ENCODE assay signal across 12 mouse cellular contexts in genomic region chr10:63128256-63128655, GRCm38 (mm10). TPM values are rescaled to one million over a fixed set of nuclear protein-coding genes. Genes with fewer than 3 reads are reported as not detected.
DNase-seq lines count a peak whose midpoint lies in the region; ATAC-seq and TF ChIP-seq lines count a peak whose summit lies in the region.
"Had no signal": no experiment of that assay in that cellular context is flagged by ENCODE, and none has a peak within 500 bp of the region (broad histone marks: within the 10 kb centered on the region; RNA-seq: fewer than 3 reads in every experiment).

No protein-coding gene starts in this region.

- DNase-seq in adrenal gland, adult (ENCODE audit: inconsistent age in 2 of 2, low spot score in 1 of 2): peak; percentile 74 to 86
- DNase-seq in adrenal gland, adult 18-20 months (ENCODE audit: low spot score in 2 of 2): no peak
- DNase-seq in lung, postnatal 0 days (ENCODE audit: low spot score): peak; percentile 44
- no peak for DNase-seq in lung, adult 2 months
- DNase-seq in telencephalon, adult 2 months (ENCODE audit: low read depth, low spot score): peak; percentile 72
- DNase-seq in urinary bladder, adult 2 months (ENCODE audit: low spot score): no peak
- no peak for DNase-seq in liver, postnatal 0 days
- DNase-seq: embryo, embryonic 11 days; kidney, postnatal 4 days; liver, embryonic 13.5 days had no signal

- no peaks in the 10 kb centered on the region for H3K4me1 ChIP-seq in lung, postnatal 0 days (ENCODE audit: insufficient read depth, low read depth, low read length)
- H3K4me1 ChIP-seq in lung, adult 2 months (ENCODE audit: control insufficient read depth, insufficient read depth, low read length): no peaks in the 10 kb centered on the region; the same call in 1 of the 2 replicates
- H3K4me1 ChIP-seq in heart, embryonic 14.5 days (ENCODE audit: control insufficient read depth in 2 of 2, insufficient read depth in 2 of 2, low read length in 2 of 2): peaks cover 2 to 9% of the 10 kb centered on the region in 2 experiments; a peak in 2 of 4 replicates
- H3K4me1 ChIP-seq in liver, postnatal 0 days (ENCODE audit: insufficient read depth): no peaks in the 10 kb centered on the region
- H3K4me1 ChIP-seq: hindbrain, embryonic 10.5 days; liver, embryonic 13.5 days had no signal

- no peaks in the 10 kb centered on the region for H3K27me3 ChIP-seq in lung, postnatal 0 days (replicated peaks; ENCODE audit: insufficient read depth, low read length)
- H3K27me3 ChIP-seq in heart, embryonic 14.5 days (ENCODE audit: control insufficient read depth, insufficient read depth, low read length): no peaks in the 10 kb centered on the region
- H3K27me3 ChIP-seq in liver, postnatal 0 days (ENCODE audit: insufficient read depth, low read length): no peaks in the 10 kb centered on the region
- H3K27me3 ChIP-seq: liver, embryonic 13.5 days had no signal

- no peak overlapping the region for H3K4me3 ChIP-seq in lung, postnatal 0 days (ENCODE audit: low read depth, low read length)
- no peak overlapping the region for H3K4me3 ChIP-seq in lung, adult 2 months (replicated peaks; ENCODE audit: extremely low read depth, low read depth, low read length)
- no peak overlapping the region for H3K4me3 ChIP-seq in heart, embryonic 14.5 days (ENCODE audit: control insufficient read depth in 1 of 2, insufficient read depth in 1 of 2, low read depth in 1 of 2, low read length in 2 of 2)
- no peak overlapping the region for H3K4me3 ChIP-seq in liver, postnatal 0 days (ENCODE audit: low read depth, low read length)
- H3K4me3 ChIP-seq: hindbrain, embryonic 10.5 days; liver, embryonic 13.5 days had no signal

- no peak overlapping the region for H3K4me2 ChIP-seq in lung, postnatal 0 days (replicated peaks; ENCODE audit: low read depth, low read length)
- peak overlapping the region; percentile 48 for H3K4me2 ChIP-seq in heart, embryonic 14.5 days (ENCODE audit: low read length)
- no peak overlapping the region for H3K4me2 ChIP-seq in liver, postnatal 0 days (ENCODE audit: low read depth, low read length)
- H3K4me2 ChIP-seq: liver, embryonic 13.5 days had no signal

- TF ChIP-seq POLR2A in lung, adult 2 months (IDR thresholded peaks at IDR 0.05; ENCODE audit: borderline replicate concordance, extremely low read depth, low read depth, low read length): no peak

- no peak overlapping the region for H3K27ac ChIP-seq in lung, postnatal 0 days (ENCODE audit: low read length)
- H3K27ac ChIP-seq in heart, embryonic 14.5 days (replicated peaks in 1 of 2; ENCODE audit: control insufficient read depth in 1 of 2, insufficient read depth in 1 of 2, low read depth in 2 of 2, low read length in 2 of 2): peak overlapping the region; percentile 78 to 91
- no peak overlapping the region for H3K27ac ChIP-seq in liver, postnatal 0 days (ENCODE audit: low read depth)
- H3K27ac ChIP-seq: hindbrain, embryonic 10.5 days; liver, embryonic 13.5 days had no signal

- H3K36me3 ChIP-seq in lung, postnatal 0 days (ENCODE audit: insufficient read depth, low read length): no peaks in the 10 kb centered on the region
- peaks cover 8% of the 10 kb centered on the region; the same call in 1 of the 2 replicates for H3K36me3 ChIP-seq in heart, embryonic 14.5 days (ENCODE audit: control insufficient read depth, insufficient read depth, low read length)
- no peaks in the 10 kb centered on the region for H3K36me3 ChIP-seq in liver, postnatal 0 days (replicated peaks; ENCODE audit: insufficient read depth, low read length)
- H3K36me3 ChIP-seq: hindbrain, embryonic 10.5 days; liver, embryonic 13.5 days had no signal

- peak; percentile 68 for ATAC-seq in lung, postnatal 0 days
- peak; percentile 76; the same call in 1 of the 2 replicates for ATAC-seq in heart, embryonic 14.5 days (ENCODE audit: insufficient number of reproducible peaks, insufficient read depth, low FRiP score, low read depth)
- no peak for ATAC-seq in liver, postnatal 0 days

- H3K9ac ChIP-seq in lung, postnatal 0 days (replicated peaks; ENCODE audit: low read depth): no peak overlapping the region
- 0 out of 2 replicates have a peak overlapping the region, but pooled peaks have one; percentile 34 for H3K9ac ChIP-seq in heart, embryonic 14.5 days (ENCODE audit: low read length)
- no peak overlapping the region for H3K9ac ChIP-seq in liver, postnatal 0 days (replicated peaks)
- H3K9ac ChIP-seq: liver, embryonic 13.5 days had no signal

- H3K9me3 ChIP-seq in lung, postnatal 0 days (ENCODE audit: low read length): no peaks in the 10 kb centered on the region
- H3K9me3 ChIP-seq in heart, embryonic 14.5 days (ENCODE audit: control insufficient read depth, low read length): no peaks in the 10 kb centered on the region
- no peaks in the 10 kb centered on the region for H3K9me3 ChIP-seq in liver, postnatal 0 days (ENCODE audit: low read length)
- H3K9me3 ChIP-seq: hindbrain, embryonic 10.5 days; liver, embryonic 13.5 days had no signal

- TF ChIP-seq CTCF in lung, postnatal 0 days (IDR thresholded peaks at IDR 0.05): no peak
- TF ChIP-seq CTCF in lung, adult 2 months (IDR thresholded peaks at IDR 0.05; ENCODE audit: insufficient read depth, low read length): no peak
- TF ChIP-seq CTCF in liver, postnatal 0 days (IDR thresholded peaks at IDR 0.05; ENCODE audit: low read depth): no peak

- TF ChIP-seq EP300 in lung, postnatal 0 days (IDR thresholded peaks at IDR 0.05): no peak
- TF ChIP-seq EP300 in liver, postnatal 0 days (IDR thresholded peaks at IDR 0.05; ENCODE audit: low read depth): no peak

- WGBS in lung, postnatal 0 days: 34% methylated on average over 7 of the region's 7 CpGs
- 43% methylated on average over 7 of the region's 7 CpGs for WGBS in lung, adult 2 months
- WGBS in heart, embryonic 14.5 days: 23% methylated on average over 7 of the region's 7 CpGs
- WGBS in liver, postnatal 0 days (ENCODE audit: insufficient replicate concordance): 64% methylated on average over 7 of the region's 7 CpGs

RNA-seq across cellular contexts. Expression of gene Atoh7, which starts 28.8 kb away (rescaled TPM):
- not detected for total RNA-seq in adrenal gland, adult 18-20 months (2021)
- polyA plus RNA-seq in lung, postnatal 0 days (2015; fragmentation: Nextera tagmentation; extraction: Ambion mirVana): not detected in 2 replicates
- not detected in 2 replicates for polyA plus RNA-seq in lung, adult 2 months (2012; rRNA removed)
- not detected in 2 replicates for polyA plus RNA-seq in heart, embryonic 14.5 days (2014; fragmentation: Nextera tagmentation; extraction: Ambion mirVana)
- polyA plus RNA-seq in urinary bladder, adult 2 months (2012; rRNA removed): 0.06 and 0.07 TPM in 2 replicates
- polyA plus RNA-seq in liver, postnatal 0 days (2015; fragmentation: Nextera tagmentation; extraction: Ambion mirVana): 0.08 and 0.61 TPM in 2 replicates
- polyA plus RNA-seq: liver, embryonic 13.5 days had no signal

Comparison
In these comparisons a context has a peak if more than half of its experiments do, and no peak if none do; other contexts are left out.
1. DNase-seq: peak in adrenal gland, adult (2 of 2), lung, postnatal 0 days (single experiment) and telencephalon, adult 2 months (single experiment); none in adrenal gland, adult 18-20 months (0 of 2), lung, adult 2 months (single experiment), urinary bladder, adult 2 months (single experiment) and liver, postnatal 0 days (single experiment).
2. H3K27ac ChIP-seq: peak in heart, embryonic 14.5 days (2 of 2); none in lung, postnatal 0 days (single experiment) and liver, postnatal 0 days (single experiment).